Mouse (Mus musculus) stomach, embryonic 15.5 days (tissue): ENCODE measurements around the gene Dact1. TPM values are rescaled to one million over a fixed set of nuclear protein-coding genes. Genes with fewer than 3 reads are reported as not detected.
A peak's percentile ranks its signal among the peaks of the same experiment; 100 is the strongest.

Source experiments
- ATAC-seq: fragments of 200-750 bp; cut with Nextera tagmentation; 2 replicates; pipeline ENCODE4 v1.8.0; 2017; ENCODE audit warnings: low read depth, moderate number of reproducible peaks, moderate TSS enrichment; ENCODE audit not compliant: insufficient read depth, low FRiP score
- H3K27ac ChIP-seq: fragments of 300-500 bp; sonication (generic); 2 replicates; pipeline ENCODE4 v1.5.1; 2015; ENCODE audit warnings: mild to moderate bottlenecking, inconsistent platforms
- H3K27me3 ChIP-seq: fragments of 300-500 bp; sonication (generic); replicated peaks from 2 replicates; pipeline ENCODE4 v1.6.1; 2015; ENCODE audit warnings: inconsistent platforms
- H3K36me3 ChIP-seq: fragments of 300-500 bp; sonication (generic); 2 replicates; pipeline ENCODE4 v1.6.1; 2015; ENCODE audit warnings: inconsistent platforms
- H3K4me1 ChIP-seq: fragments of 300-500 bp; sonication (generic); 2 replicates; pipeline ENCODE4 v1.6.1; 2015; ENCODE audit warnings: inconsistent platforms
- H3K4me2 ChIP-seq: fragments of 300-500 bp; sonication (generic); 2 replicates; pipeline ENCODE4 v1.6.1; 2015; ENCODE audit warnings: mild to moderate bottlenecking, inconsistent platforms
- H3K4me3 ChIP-seq: fragments of 300-500 bp; sonication (generic); replicated peaks from 2 replicates; pipeline ENCODE4 v1.5.1; 2015; ENCODE audit warnings: inconsistent platforms
- H3K9ac ChIP-seq: fragments of 300-500 bp; sonication (generic); 2 replicates; pipeline ENCODE4 v1.6.1; 2015; ENCODE audit warnings: inconsistent platforms
- H3K9me3 ChIP-seq: fragments of 300-500 bp; sonication (generic); 2 replicates; pipeline ENCODE4 v1.6.1; 2016; ENCODE audit warnings: inconsistent platforms
- WGBS: fragments of 180-500 bp; shearing (Covaris S2); methylation state at CpG from one replicate; pipeline ENCODE4 v1.1.7; 2015; 5-methylcytosine and 5-hydroxymethylcytosine counted together
- polyA plus RNA-seq: library from polyadenylated mRNA; unstranded; fragments of >200 nt; fragmentation: Nextera tagmentation; extraction: Ambion mirVana; gene quantifications from 2 replicates; pipeline ENCODE4 v1.2.1, GENCODE M21; 2015

Dact1 gene
- polyA plus RNA-seq: 17.1 and 21.4 TPM in 2 replicates

- Histone ChIP-seq H3K9ac (peak within 1 kb of the TSS; percentile 68), H3K27ac (peak within 1 kb of the TSS; percentile 91), H3K4me3 (peak within 1 kb of the TSS; percentile 74), H3K36me3 (no peaks in the 10 kb centered on the region), H3K27me3 (no peaks in the 10 kb centered on the region), H3K9me3 (no peaks in the 10 kb centered on the region), H3K4me1 (peaks cover 2% of the 10 kb centered on the region; the same call in 1 of the 2 replicates), H3K4me2 (peak within 1 kb of the TSS; percentile 93)
- WGBS: under 1% methylated on average over 64 of the region's 76 CpGs
- peak; percentile 86 for ATAC-seq
Measured at GRCm38 (mm10) chr12:71309581-71310067, at the start of gene Dact1. TSS of gene Dact1 (plus strand) at chr12:71309884.

GRCm38 (mm10) chr12:71264211-71264610 lies 45.5 kb upstream of the Dact1 start:
- ATAC-seq: no peak
- 65% methylated on average over 4 of the region's 4 CpGs for WGBS
- H3K4me1 ChIP-seq: no peaks in the 10 kb centered on the region

GRCm38 (mm10) chr12:71269367-71269766 lies 40.3 kb upstream of the Dact1 start:
- ATAC-seq: no peak
- H3K27ac ChIP-seq: no peak overlapping the region
- H3K4me1 ChIP-seq: no peaks in the 10 kb centered on the region
- no peaks in the 10 kb centered on the region for H3K36me3 ChIP-seq
- WGBS: 88% methylated on average over 7 of the region's 7 CpGs
- no peak overlapping the region for H3K9ac ChIP-seq
- no peak overlapping the region for H3K4me3 ChIP-seq
- no peaks in the 10 kb centered on the region for H3K27me3 ChIP-seq
- no peaks in the 10 kb centered on the region for H3K9me3 ChIP-seq
- H3K4me2 ChIP-seq: no peak overlapping the region

More at GRCm38 (mm10) chr12:71264211-71264610, 45.5 kb upstream of the Dact1 start:
- Histone ChIP-seq H3K36me3 (no peaks in the 10 kb centered on the region), H3K27me3 (no peaks in the 10 kb centered on the region), H3K27ac (no peak overlapping the region), H3K4me3 (no peak overlapping the region), H3K4me2 (no peak overlapping the region), H3K9ac (no peak overlapping the region), H3K9me3 (no peaks in the 10 kb centered on the region)

- no peaks in the 10 kb centered on the region for H3K4me1 ChIP-seq
- no peak overlapping the region for H3K4me3 ChIP-seq
- H3K27ac ChIP-seq: no peak overlapping the region
- H3K27me3 ChIP-seq: no peaks in the 10 kb centered on the region
- WGBS: 76% methylated on average over 5 of the region's 5 CpGs
- H3K4me2 ChIP-seq: no peak overlapping the region
- H3K9me3 ChIP-seq: no peaks in the 10 kb centered on the region
- no peak for ATAC-seq
- H3K9ac ChIP-seq: no peak overlapping the region
- H3K36me3 ChIP-seq: no peaks in the 10 kb centered on the region
Measured at GRCm38 (mm10) chr12:71271131-71271530, 38.6 kb upstream of the Dact1 start.

GRCm38 (mm10) chr12:71274519-71275237 lies 35.0 kb upstream of the Dact1 start:
- Histone ChIP-seq H3K27ac (no peak overlapping the region), H3K9ac (no peak overlapping the region), H3K4me3 (no peak overlapping the region), H3K36me3 (no peaks in the 10 kb centered on the region), H3K27me3 (no peaks in the 10 kb centered on the region), H3K9me3 (no peaks in the 10 kb centered on the region), H3K4me1 (no peaks in the 10 kb centered on the region), H3K4me2 (no peak overlapping the region)
- WGBS: 85% methylated on average over 5 of the region's 5 CpGs
- no peak for ATAC-seq

- H3K27me3 ChIP-seq: no peaks in the 10 kb centered on the region
- H3K36me3 ChIP-seq: no peaks in the 10 kb centered on the region
- no peak for ATAC-seq
- WGBS: 75% methylated on average over 8 of the region's 8 CpGs
- H3K4me1 ChIP-seq: no peaks in the 10 kb centered on the region
- no peak overlapping the region for H3K4me2 ChIP-seq
- no peak overlapping the region for H3K27ac ChIP-seq
- no peak overlapping the region for H3K4me3 ChIP-seq
- H3K9me3 ChIP-seq: no peaks in the 10 kb centered on the region
- H3K9ac ChIP-seq: no peak overlapping the region
Measured at GRCm38 (mm10) chr12:71275906-71276595, 33.6 kb upstream of the Dact1 start.

- Histone ChIP-seq H3K4me3 (no peak overlapping the region), H3K4me2 (no peak overlapping the region), H3K9me3 (no peaks in the 10 kb centered on the region), H3K4me1 (no peaks in the 10 kb centered on the region), H3K27ac (no peak overlapping the region), H3K36me3 (no peaks in the 10 kb centered on the region), H3K9ac (no peak overlapping the region), H3K27me3 (no peaks in the 10 kb centered on the region)
- ATAC-seq: no peak
- WGBS: 79% methylated on average over 12 of the region's 12 CpGs
Measured at GRCm38 (mm10) chr12:71279521-71280262, 30.0 kb upstream of the Dact1 start.

- no peaks in the 10 kb centered on the region for H3K4me1 ChIP-seq
- no peak overlapping the region for H3K4me2 ChIP-seq
- H3K9ac ChIP-seq: no peak overlapping the region
- H3K4me3 ChIP-seq: no peak overlapping the region
- ATAC-seq: no peak
- no peaks in the 10 kb centered on the region for H3K9me3 ChIP-seq
- 76% methylated on average over 12 of the region's 12 CpGs for WGBS
- H3K36me3 ChIP-seq: no peaks in the 10 kb centered on the region
- H3K27me3 ChIP-seq: no peaks in the 10 kb centered on the region
- H3K27ac ChIP-seq: no peak overlapping the region
Measured at GRCm38 (mm10) chr12:71281201-71281768, 28.4 kb upstream of the Dact1 start.

GRCm38 (mm10) chr12:71285399-71285798 lies 24.3 kb upstream of the Dact1 start:
- Histone ChIP-seq H3K27ac (no peak overlapping the region), H3K4me3 (no peak overlapping the region), H3K9me3 (no peaks in the 10 kb centered on the region), H3K27me3 (no peaks in the 10 kb centered on the region), H3K4me2 (no peak overlapping the region), H3K4me1 (no peaks in the 10 kb centered on the region), H3K36me3 (no peaks in the 10 kb centered on the region), H3K9ac (no peak overlapping the region)
- no peak for ATAC-seq

GRCm38 (mm10) chr12:71290460-71290859 lies 19.2 kb upstream of the Dact1 start:
- no peaks in the 10 kb centered on the region for H3K9me3 ChIP-seq
- H3K4me1 ChIP-seq: no peaks in the 10 kb centered on the region
- WGBS: 58% methylated on average over 2 of the region's 2 CpGs
- no peak for ATAC-seq
- H3K36me3 ChIP-seq: no peaks in the 10 kb centered on the region
- no peaks in the 10 kb centered on the region for H3K27me3 ChIP-seq
- no peak overlapping the region for H3K4me3 ChIP-seq
- H3K9ac ChIP-seq: no peak overlapping the region
- H3K4me2 ChIP-seq: no peak overlapping the region
- no peak overlapping the region for H3K27ac ChIP-seq

GRCm38 (mm10) chr12:71293960-71294942 lies 15.4 kb upstream of the Dact1 start:
- Histone ChIP-seq H3K4me3 (0 out of 2 replicates have a peak overlapping the region, but pooled peaks have one; percentile 13), H3K4me2 (peak overlapping the region; percentile 43)
- 27% methylated on average over 22 of the region's 22 CpGs for WGBS

More at GRCm38 (mm10) chr12:71293960-71294942, 15.4 kb upstream of the Dact1 start:
- H3K4me1 ChIP-seq: no peaks in the 10 kb centered on the region
- no peak overlapping the region for H3K9ac ChIP-seq
- H3K27me3 ChIP-seq: no peaks in the 10 kb centered on the region
- no peaks in the 10 kb centered on the region for H3K9me3 ChIP-seq
- no peak overlapping the region for H3K27ac ChIP-seq
- H3K36me3 ChIP-seq: no peaks in the 10 kb centered on the region
- no peak for ATAC-seq
